Mouse (Mus musculus): ENCODE data around the gene Stk32c. TPM values are rescaled to one million over a fixed set of nuclear protein-coding genes. Genes with fewer than 3 reads are reported as not detected.

The Stk32c gene
- polyA plus RNA-seq, 1 experiment: 7.5 TPM

DNA sequence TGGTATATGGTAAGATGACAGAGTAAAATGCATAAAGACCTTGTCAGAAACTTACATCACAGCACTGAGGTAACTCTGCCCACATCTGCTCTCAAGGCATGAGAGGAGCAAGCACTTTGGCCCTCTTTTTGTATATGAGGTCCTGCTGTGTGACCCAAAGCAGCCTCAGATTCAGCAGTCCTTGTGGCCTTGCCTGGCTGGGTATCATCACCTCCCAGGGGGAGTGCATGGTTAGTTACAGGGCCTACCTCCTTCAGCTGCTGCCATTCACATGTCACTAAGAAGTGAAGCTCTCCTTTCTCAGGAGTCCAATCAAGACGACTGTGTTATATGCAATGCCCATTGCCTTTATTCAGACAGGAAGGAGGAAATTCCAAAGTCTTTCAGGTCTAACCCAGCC lies 2.4 kb upstream of the Stk32c start:
- H3K27ac ChIP-seq (ENCODE audit: insufficient read depth, low read length): no peak overlapping the region
- no peak for DNase-seq (ENCODE audit: low read depth in 1 of 2, low spot score in 2 of 2)
- no peaks in the 10 kb centered on the region for H3K4me1 ChIP-seq (ENCODE audit: control insufficient read depth, insufficient read depth, insufficient read length)
- H3K36me3 ChIP-seq (ENCODE audit: control insufficient read depth, insufficient read depth, low read length): no peaks in the 10 kb centered on the region
- no peak for TF ChIP-seq CTCF (IDR thresholded peaks at IDR 0.05; ENCODE audit: extremely low read depth, insufficient read depth, insufficient read length, insufficient replicate concordance)
- no peak for TF ChIP-seq POLR2A (IDR thresholded peaks at IDR 0.05; ENCODE audit: low read depth, low read length)
- 78% methylated on average over 1 of the region's 1 CpGs for WGBS
- H3K27me3 ChIP-seq (ENCODE audit: control insufficient read depth, insufficient read depth, low read length): no peaks in the 10 kb centered on the region
- no peak overlapping the region for H3K4me3 ChIP-seq (ENCODE audit: extremely low read depth, insufficient read depth, insufficient read length)

DNA sequence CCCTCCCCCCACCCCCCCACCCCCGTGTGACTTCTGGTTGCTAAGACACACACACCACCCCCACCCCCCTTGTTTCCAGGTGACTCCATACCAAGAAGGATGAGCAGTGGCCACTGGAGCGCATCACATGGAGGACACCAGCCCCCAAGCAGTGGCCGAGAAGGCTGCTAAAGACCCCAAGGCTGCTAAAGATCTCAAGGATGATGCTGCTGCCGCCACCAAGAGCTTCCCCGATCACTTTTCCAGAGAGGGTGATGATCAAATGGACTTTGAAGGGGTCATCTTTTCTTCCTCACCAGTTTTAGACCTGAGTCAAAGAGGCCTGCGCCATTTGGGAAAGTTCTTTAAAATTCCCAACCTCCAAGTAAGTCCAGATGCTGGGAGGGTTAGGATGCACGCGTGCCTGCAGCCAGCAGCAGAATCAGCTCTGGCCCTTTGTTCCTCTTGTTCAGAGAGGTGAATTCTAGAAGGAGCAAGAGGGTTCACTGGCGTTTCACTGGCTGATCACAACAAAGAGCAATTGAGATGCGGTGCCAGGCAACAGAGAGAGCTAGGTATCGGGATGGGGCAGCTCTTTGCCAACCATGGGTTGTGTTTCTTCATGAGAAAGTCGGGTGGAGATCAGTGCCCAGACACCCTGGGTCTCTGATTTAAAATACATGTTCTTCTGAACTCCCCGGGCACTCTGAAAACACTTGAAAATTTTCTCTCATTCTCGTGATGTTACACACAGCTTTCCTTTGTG lies 1.7 kb upstream of the Stk32c start:
- Histone ChIP-seq H3K36me3 (ENCODE audit: control insufficient read depth, insufficient read depth, low read length) (no peaks in the 10 kb centered on the region), H3K27ac (ENCODE audit: insufficient read depth, low read length) (no peak overlapping the region), H3K4me3 (ENCODE audit: extremely low read depth, insufficient read depth, insufficient read length) (no peak overlapping the region), H3K27me3 (ENCODE audit: control insufficient read depth, insufficient read depth, low read length) (no peaks in the 10 kb centered on the region), H3K4me1 (ENCODE audit: control insufficient read depth, insufficient read depth, insufficient read length) (no peaks in the 10 kb centered on the region)
- no peak for DNase-seq (ENCODE audit: low read depth in 1 of 2, low spot score in 2 of 2)
- 86% methylated on average over 14 of the region's 14 CpGs for WGBS
- no peak for TF ChIP-seq POLR2A (IDR thresholded peaks at IDR 0.05; ENCODE audit: low read depth, low read length)
- no peak for TF ChIP-seq CTCF (IDR thresholded peaks at IDR 0.05; ENCODE audit: extremely low read depth, insufficient read depth, insufficient read length, insufficient replicate concordance)

DNA sequence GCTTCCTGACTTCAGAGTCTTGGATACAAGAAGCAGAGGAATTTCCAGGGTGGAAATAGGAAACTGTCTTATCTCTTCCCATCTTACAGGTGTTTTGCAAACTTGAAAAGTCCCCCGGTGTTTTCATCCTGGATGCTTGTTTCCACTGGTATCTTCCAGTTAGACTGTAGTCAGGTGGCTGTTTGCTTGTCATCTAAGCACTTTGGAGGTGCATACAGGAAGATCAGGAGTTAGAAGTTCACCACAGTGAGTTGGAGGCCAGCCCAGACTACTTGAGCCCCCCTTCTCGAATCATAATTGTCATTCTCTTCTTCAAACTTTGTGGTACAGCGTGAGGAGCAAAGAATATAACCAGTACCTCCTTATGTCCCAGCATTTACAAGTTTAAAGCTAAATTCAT lies 1.1 kb upstream of the Stk32c start:
- no peaks in the 10 kb centered on the region for H3K36me3 ChIP-seq (ENCODE audit: control insufficient read depth, insufficient read depth, low read length)
- no peaks in the 10 kb centered on the region for H3K4me1 ChIP-seq (ENCODE audit: control insufficient read depth, insufficient read depth, insufficient read length)
- 37% methylated on average over 3 of the region's 3 CpGs for WGBS
- TF ChIP-seq POLR2A (IDR thresholded peaks at IDR 0.05; ENCODE audit: low read depth, low read length) (no peak), CTCF (IDR thresholded peaks at IDR 0.05; ENCODE audit: extremely low read depth, insufficient read depth, insufficient read length, insufficient replicate concordance) (no peak)
- H3K27ac ChIP-seq (ENCODE audit: insufficient read depth, low read length): no peak overlapping the region
- no peaks in the 10 kb centered on the region for H3K27me3 ChIP-seq (ENCODE audit: control insufficient read depth, insufficient read depth, low read length)
- peak in 1 of 2 experiments; percentile 2 for DNase-seq (ENCODE audit: low read depth in 1 of 2, low spot score in 2 of 2)
- H3K4me3 ChIP-seq (ENCODE audit: extremely low read depth, insufficient read depth, insufficient read length): no peak overlapping the region

DNA sequence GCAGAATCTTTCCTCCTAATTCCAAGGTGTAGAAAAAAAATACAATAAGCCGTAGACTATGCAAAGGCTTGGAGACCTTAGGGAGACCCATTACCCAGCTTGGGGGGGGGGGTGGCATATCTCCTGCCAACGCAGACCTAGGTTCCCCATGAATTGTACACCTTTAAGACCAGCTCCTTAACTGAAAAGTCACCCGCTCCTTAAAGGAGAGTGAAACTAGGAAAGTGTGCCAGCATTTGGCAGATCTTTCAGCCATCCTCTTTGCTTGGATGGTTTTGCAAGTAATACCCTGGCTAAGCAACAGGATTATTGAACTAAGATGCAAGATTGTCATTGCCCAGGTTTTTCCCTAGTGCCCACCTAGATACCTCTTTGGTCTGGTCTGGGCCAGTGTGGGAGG lies 644 bp upstream of the Stk32c start:
- TF ChIP-seq POLR2A (IDR thresholded peaks at IDR 0.05; ENCODE audit: low read depth, low read length) (no peak), CTCF (IDR thresholded peaks at IDR 0.05; ENCODE audit: extremely low read depth, insufficient read depth, insufficient read length, insufficient replicate concordance) (no peak)
- H3K36me3 ChIP-seq (ENCODE audit: control insufficient read depth, insufficient read depth, low read length): no peaks in the 10 kb centered on the region
- 69% methylated on average over 3 of the region's 3 CpGs for WGBS
- no peak overlapping the region for H3K27ac ChIP-seq (ENCODE audit: insufficient read depth, low read length)
- H3K4me1 ChIP-seq (ENCODE audit: control insufficient read depth, insufficient read depth, insufficient read length): no peaks in the 10 kb centered on the region
- H3K4me3 ChIP-seq (ENCODE audit: extremely low read depth, insufficient read depth, insufficient read length): no peak overlapping the region; the same call in 1 of the 2 replicates
- no peak for DNase-seq (ENCODE audit: low read depth in 1 of 2, low spot score in 2 of 2)
- no peaks in the 10 kb centered on the region for H3K27me3 ChIP-seq (ENCODE audit: control insufficient read depth, insufficient read depth, low read length)

DNA sequence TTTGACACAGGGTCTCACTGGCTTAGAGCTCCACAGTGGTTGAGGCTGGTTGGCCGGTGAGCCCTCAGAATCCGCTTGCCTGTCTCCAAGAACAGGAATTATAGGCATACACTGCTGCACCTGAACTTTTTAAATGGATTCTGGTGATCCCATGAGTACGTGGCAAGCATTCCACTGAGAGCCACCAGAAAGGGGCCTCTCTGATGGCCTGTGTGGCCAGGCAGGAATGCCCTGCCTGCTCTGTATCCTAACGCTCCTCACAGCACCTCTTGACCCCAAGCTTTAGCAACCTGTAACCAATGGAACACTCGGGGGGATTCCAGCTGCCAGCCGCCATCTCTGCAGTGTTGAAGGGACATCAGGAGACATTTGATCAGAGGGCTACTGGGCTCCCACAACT lies 1.3 kb downstream of the Stk32c start:
- Histone ChIP-seq H3K36me3 (ENCODE audit: control insufficient read depth, insufficient read depth, low read length) (no peaks in the 10 kb centered on the region), H3K27me3 (ENCODE audit: control insufficient read depth, insufficient read depth, low read length) (no peaks in the 10 kb centered on the region), H3K4me1 (ENCODE audit: control insufficient read depth, insufficient read depth, insufficient read length) (no peaks in the 10 kb centered on the region), H3K4me3 (ENCODE audit: extremely low read depth, insufficient read depth, insufficient read length) (no peak overlapping the region), H3K27ac (ENCODE audit: insufficient read depth, low read length) (no peak overlapping the region)
- TF ChIP-seq POLR2A (IDR thresholded peaks at IDR 0.05; ENCODE audit: low read depth, low read length) (no peak), CTCF (IDR thresholded peaks at IDR 0.05; ENCODE audit: extremely low read depth, insufficient read depth, insufficient read length, insufficient replicate concordance) (no peak)
- WGBS: 95% methylated on average over 6 of the region's 6 CpGs
- peak in 1 of 2 experiments; percentile 3 for DNase-seq (ENCODE audit: low read depth in 1 of 2, low spot score in 2 of 2)

DNA sequence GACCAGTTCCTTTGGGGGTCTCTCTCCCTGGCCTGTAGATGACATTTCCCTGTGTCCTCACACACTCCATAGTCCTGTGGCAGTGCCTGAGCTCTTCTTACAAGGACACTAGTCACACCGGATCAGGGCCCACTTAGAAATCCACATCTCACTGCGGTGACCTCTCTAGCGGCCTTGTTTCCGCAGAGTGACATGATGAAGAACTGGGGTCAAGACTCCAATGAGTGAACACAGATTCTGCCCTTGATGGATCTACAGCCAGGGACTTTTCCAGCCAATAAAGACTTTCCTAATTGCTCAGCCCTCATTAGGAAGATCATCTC lies 4.4 kb downstream of the Stk32c start:
- no peaks in the 10 kb centered on the region for H3K4me1 ChIP-seq (ENCODE audit: control insufficient read depth, insufficient read depth, insufficient read length)
- H3K36me3 ChIP-seq (ENCODE audit: control insufficient read depth, insufficient read depth, low read length): no peaks in the 10 kb centered on the region
- no peak overlapping the region for H3K4me3 ChIP-seq (ENCODE audit: extremely low read depth, insufficient read depth, insufficient read length)
- WGBS: 83% methylated on average over 4 of the region's 4 CpGs
- no peaks in the 10 kb centered on the region for H3K27me3 ChIP-seq (ENCODE audit: control insufficient read depth, insufficient read depth, low read length)
- peak overlapping the region; percentile 47 for H3K27ac ChIP-seq (ENCODE audit: insufficient read depth, low read length)
- DNase-seq (ENCODE audit: low read depth in 1 of 2, low spot score in 2 of 2): no peak
- TF ChIP-seq CTCF (IDR thresholded peaks at IDR 0.05; ENCODE audit: extremely low read depth, insufficient read depth, insufficient read length, insufficient replicate concordance) (no peak), POLR2A (IDR thresholded peaks at IDR 0.05; ENCODE audit: low read depth, low read length) (no peak)

DNA sequence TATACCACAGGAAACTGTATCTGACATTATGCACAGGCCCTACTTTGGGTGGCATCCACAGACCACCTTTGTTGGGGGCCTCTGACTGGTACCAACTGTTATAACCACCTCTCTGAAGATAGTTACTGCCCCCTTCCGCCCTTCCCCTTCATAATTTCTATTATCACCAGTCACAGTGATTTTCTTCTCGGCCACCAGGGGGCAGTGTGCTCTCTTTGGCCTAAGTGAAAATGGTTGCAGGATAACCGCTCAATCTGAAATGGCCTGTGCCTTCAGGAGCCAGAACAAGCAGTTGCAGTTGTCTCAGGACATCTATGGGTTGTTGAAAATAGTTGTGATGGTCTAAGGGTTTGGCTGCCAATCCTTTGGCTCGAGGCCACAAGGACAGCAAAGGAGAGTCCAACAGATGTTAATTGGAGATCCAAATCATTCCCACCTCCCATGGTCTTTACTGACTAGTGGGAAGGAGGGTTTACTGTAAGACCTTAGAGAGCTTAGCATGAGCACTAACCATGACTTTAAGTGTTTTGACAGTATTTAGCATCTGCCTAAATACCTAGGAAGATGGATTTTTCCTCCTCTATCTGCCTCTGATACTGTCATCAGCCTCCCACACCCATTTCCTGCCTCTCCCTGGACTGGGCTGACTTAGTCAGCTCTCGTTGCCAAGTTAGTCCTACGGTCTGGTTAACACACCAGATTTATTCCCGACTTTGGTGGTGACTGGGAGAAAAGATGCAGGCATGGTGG lies 4.9 kb downstream of the Stk32c start:
- H3K4me3 ChIP-seq (ENCODE audit: extremely low read depth, insufficient read depth, insufficient read length): no peak overlapping the region
- H3K4me1 ChIP-seq (ENCODE audit: control insufficient read depth, insufficient read depth, insufficient read length): no peaks in the 10 kb centered on the region
- no peaks in the 10 kb centered on the region for H3K27me3 ChIP-seq (ENCODE audit: control insufficient read depth, insufficient read depth, low read length)
- H3K27ac ChIP-seq (ENCODE audit: insufficient read depth, low read length): peak overlapping the region; percentile 47
- peak; percentile 34 to 52 for DNase-seq (ENCODE audit: low read depth in 1 of 2, low spot score in 2 of 2)
- 16% methylated on average over 7 of the region's 7 CpGs for WGBS
- H3K36me3 ChIP-seq (ENCODE audit: control insufficient read depth, insufficient read depth, low read length): no peaks in the 10 kb centered on the region
- TF ChIP-seq POLR2A (IDR thresholded peaks at IDR 0.05; ENCODE audit: low read depth, low read length): no peak
- peak; percentile 71; the same call in 1 of the 2 replicates for TF ChIP-seq CTCF (IDR thresholded peaks at IDR 0.05; ENCODE audit: extremely low read depth, insufficient read depth, insufficient read length, insufficient replicate concordance)

Measured in spleen, adult 2 months (tissue).